Mouse (Mus musculus) mouse trophoblast stem cell (cell line): ENCODE measurements around the gene P2ry10b.

Experiments
- in situ Hi-C, 2 experiments: fragments of 300-500 bp; cut with MseI, MboI; formaldehyde crosslinking; loops; 2 replicates in 1 of 2; 3 replicates in 1 of 2; pipeline ENCODE4 v1.15.1; 2025

Gene P2ry10b

GRCm38 (mm10) chrX:107148681-107149080 is at the start of gene P2ry10b:
P2ry10b (plus strand) TSS chrX:107148927.
- in situ Hi-C loops, result no loop called here

- in situ Hi-C loops, result no loop called here
Measured at GRCm38 (mm10) chrX:107116333-107116732, 32.4 kb upstream of the P2ry10b start.

GRCm38 (mm10) chrX:107116987-107117386 is 31.7 kb upstream of the P2ry10b start:
- in situ Hi-C loops, result no loop called here

- in situ Hi-C loops, result no loop called here
Measured at GRCm38 (mm10) chrX:107143184-107143583, 5.5 kb upstream of the P2ry10b start.

- in situ Hi-C loops, result no loop called here
Measured at GRCm38 (mm10) chrX:107143930-107144329, 4.8 kb upstream of the P2ry10b start.

GRCm38 (mm10) chrX:107149391-107149993 is 765 bp downstream of the P2ry10b start:
- in situ Hi-C loops, result no loop called here

- in situ Hi-C loops, result no loop called here
Measured at GRCm38 (mm10) chrX:107150027-107150426, 1.3 kb downstream of the P2ry10b start.

GRCm38 (mm10) chrX:107150752-107151515 is 2.2 kb downstream of the P2ry10b start:
- in situ Hi-C loops, result no loop called here

- in situ Hi-C loops, result no loop called here
Measured at GRCm38 (mm10) chrX:107156021-107156420, 7.3 kb downstream of the P2ry10b start.

GRCm38 (mm10) chrX:107160496-107160895 is 11.8 kb downstream of the P2ry10b start:
- in situ Hi-C loops, result no loop called here

- in situ Hi-C loops, result no loop called here
Measured at GRCm38 (mm10) chrX:107168281-107168680, 19.6 kb downstream of the P2ry10b start.

GRCm38 (mm10) chrX:107169128-107169527 is 20.4 kb downstream of the P2ry10b start:
- in situ Hi-C loops, result no loop called here

GRCm38 (mm10) chrX:107178742-107179141 is 30.0 kb downstream of the P2ry10b start:
- in situ Hi-C loops, result no loop called here

- in situ Hi-C loops, result no loop called here
Measured at GRCm38 (mm10) chrX:107217577-107218090, 68.9 kb downstream of the P2ry10b start.
